Mouse (Mus musculus): ENCODE data around the gene Tnfrsf1a.

- TF ChIP-seq CTCF (IDR thresholded peaks at IDR 0.05; ENCODE audit: borderline replicate concordance, insufficient read depth, low read depth, low read length) = no peak
- TF ChIP-seq POLR2A (IDR thresholded peaks at IDR 0.05; ENCODE audit: borderline replicate concordance, insufficient read depth, low read length) = no peak
Observed at GRCm38 (mm10) chr6:125312581-125313355, 36.4 kb upstream of the Tnfrsf1a start.
